Comparison of ENCODE assay signal across 8 mouse cellular contexts in the genomic region with DNA sequence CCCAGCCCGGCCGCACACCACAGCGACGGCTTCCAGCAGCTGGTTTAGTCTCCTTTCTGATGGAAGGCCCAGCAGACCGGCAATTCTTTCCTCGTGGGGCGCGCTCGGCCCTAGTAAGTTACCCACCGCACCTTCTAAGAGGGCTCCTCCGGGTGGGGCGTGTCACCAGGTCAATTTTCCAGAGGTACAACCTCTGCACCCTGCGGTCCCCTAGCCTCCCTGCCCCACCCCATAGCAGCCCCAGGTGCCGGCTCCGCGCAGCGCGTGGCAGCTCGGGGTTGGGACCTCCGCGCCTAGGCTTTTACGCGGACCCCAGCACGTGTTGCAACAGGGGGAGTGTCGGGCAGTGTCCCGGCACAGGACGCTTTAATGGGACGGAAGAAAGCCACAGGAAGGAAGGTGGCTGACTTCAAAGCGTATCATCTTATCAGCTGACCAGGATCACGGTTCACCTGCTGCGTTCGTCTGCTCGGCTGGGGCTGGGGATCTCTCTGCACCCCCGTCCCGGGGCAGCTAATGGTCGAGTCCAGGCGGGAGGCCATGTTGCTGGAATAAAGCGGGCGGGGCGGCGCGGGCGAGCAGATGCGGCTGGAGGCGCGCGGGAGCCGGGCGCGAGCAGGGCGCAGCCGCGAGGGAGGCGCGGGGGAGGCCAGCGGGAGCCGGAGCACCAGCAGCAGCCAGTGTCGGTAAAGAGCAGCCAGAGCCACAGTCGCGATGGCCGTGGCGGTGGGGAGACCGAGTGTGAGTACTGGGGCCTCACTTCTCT. TPM values are rescaled to one million over a fixed set of nuclear protein-coding genes. Genes with fewer than 3 reads are reported as not detected.
DNase-seq lines count a peak whose midpoint lies in the region; ATAC-seq lines count a peak whose summit lies in the region.

A gene (plus strand): TSS at position 581 of the 766 bp plus-strand sequence.

- H3K4me3 ChIP-seq in hindbrain, embryonic 15.5 days: peak within 1 kb of the TSS; percentile 79

- under 1% methylated on average over 63 of the region's 63 CpGs for WGBS in hindbrain, embryonic 15.5 days

- H3K27me3 ChIP-seq in hindbrain, embryonic 15.5 days: no peaks in the 10 kb centered on the region

- H3K4me1 ChIP-seq in hindbrain, embryonic 15.5 days (replicated peaks): peaks cover 49% of the 10 kb centered on the region

- ATAC-seq in hindbrain, embryonic 15.5 days (ENCODE audit: low FRiP score, low read depth): peak; percentile 93

- H3K9me3 ChIP-seq in hindbrain, embryonic 15.5 days: no peaks in the 10 kb centered on the region

- H3K4me2 ChIP-seq in hindbrain, embryonic 15.5 days: peak within 1 kb of the TSS; percentile 90

- H3K36me3 ChIP-seq in hindbrain, embryonic 15.5 days: no peaks in the 10 kb centered on the region

- peak within 1 kb of the TSS; percentile 96 for H3K27ac ChIP-seq in hindbrain, embryonic 15.5 days (replicated peaks)

- peak; percentile 93 for DNase-seq in R1 (ENCODE audit: low read depth, low spot score)
- peak; percentile 96 for DNase-seq in cerebellum, postnatal 25 days
- DNase-seq in frontal cortex, postnatal 36 days (ENCODE audit: low spot score in 2 of 2): peak; percentile 96 to 97
- DNase-seq in left cerebral cortex, adult 11 months (ENCODE audit: low spot score): peak; percentile 92
- DNase-seq in lung, postnatal 4 days: peak; percentile 95
- DNase-seq in retina, postnatal 7 days (ENCODE audit: low read depth, low spot score): peak; percentile 86
- DNase-seq in urinary bladder, adult 2 months (ENCODE audit: low spot score): peak; percentile 93

- H3K9ac ChIP-seq in hindbrain, embryonic 15.5 days: peak within 1 kb of the TSS; percentile 89

RNA-seq across cellular contexts. Expression of the gene that starts here (rescaled TPM):
- 148 and 151 TPM in 2 replicates for polyA plus RNA-seq in hindbrain, embryonic 15.5 days (2015; fragmentation: Nextera tagmentation; extraction: Ambion mirVana)
- 27.9 and 30.9 TPM in 2 replicates for polyA plus RNA-seq in urinary bladder, adult 2 months (2012; rRNA removed)

Comparison
In these comparisons a context has a peak if more than half of its experiments do, and no peak if none do; other contexts are left out.
1. Peak in every context shown above with its lines: DNase-seq, ATAC-seq, H3K4me3 ChIP-seq and H3K27ac ChIP-seq.